Mouse (Mus musculus): ENCODE results near the gene Hbq1b. TPM values are rescaled to one million over a fixed set of nuclear protein-coding genes. Genes with fewer than 3 reads are reported as not detected.

Hbq1b gene
- polyA plus RNA-seq, 1 experiment from 2014 or later: 4.6 TPM

- H3K27ac ChIP-seq: no peak overlapping the region
- ATAC-seq (ENCODE audit: low FRiP score): no peak
- H3K4me2 ChIP-seq (replicated peaks): no peak overlapping the region
- no peak overlapping the region for H3K9ac ChIP-seq
- H3K9me3 ChIP-seq (replicated peaks): no peaks in the 10 kb centered on the region
- peaks cover 66% of the 10 kb centered on the region for H3K36me3 ChIP-seq
- 90% methylated on average over 8 of the region's 8 CpGs for WGBS
- H3K27me3 ChIP-seq: no peaks in the 10 kb centered on the region
- no peaks in the 10 kb centered on the region for H3K4me1 ChIP-seq
- no peak overlapping the region for H3K4me3 ChIP-seq
Observed at GRCm38 (mm10) chr11:32250880-32251763, 35.6 kb upstream of the Hbq1b start.

GRCm38 (mm10) chr11:32253121-32253520 lies 33.6 kb upstream of the Hbq1b start:
- Histone ChIP-seq H3K27me3 (no peaks in the 10 kb centered on the region), H3K27ac (no peak overlapping the region), H3K9me3 (replicated peaks) (no peaks in the 10 kb centered on the region), H3K9ac (no peak overlapping the region), H3K36me3 (peaks cover 47% of the 10 kb centered on the region), H3K4me2 (replicated peaks) (no peak overlapping the region), H3K4me3 (no peak overlapping the region), H3K4me1 (no peaks in the 10 kb centered on the region)
- ATAC-seq (ENCODE audit: low FRiP score): no peak
- 97% methylated on average over 1 of the region's 1 CpGs for WGBS

- WGBS: 88% methylated on average over 1 of the region's 1 CpGs
Observed at GRCm38 (mm10) chr11:32256146-32256545, 30.6 kb upstream of the Hbq1b start.

GRCm38 (mm10) chr11:32256566-32256965 lies 30.2 kb upstream of the Hbq1b start:
- H3K4me1 ChIP-seq: no peaks in the 10 kb centered on the region
- H3K27me3 ChIP-seq: no peaks in the 10 kb centered on the region
- 87% methylated on average over 3 of the region's 3 CpGs for WGBS
- no peak for ATAC-seq (ENCODE audit: low FRiP score)
- H3K27ac ChIP-seq: no peak overlapping the region
- no peak overlapping the region for H3K9ac ChIP-seq
- no peak overlapping the region for H3K4me2 ChIP-seq (replicated peaks)
- peaks cover 27% of the 10 kb centered on the region for H3K36me3 ChIP-seq
- H3K9me3 ChIP-seq (replicated peaks): no peaks in the 10 kb centered on the region
- no peak overlapping the region for H3K4me3 ChIP-seq

More at GRCm38 (mm10) chr11:32256146-32256545, 30.6 kb upstream of the Hbq1b start:
- Histone ChIP-seq H3K9me3 (replicated peaks) (no peaks in the 10 kb centered on the region), H3K9ac (no peak overlapping the region), H3K4me3 (no peak overlapping the region), H3K27me3 (no peaks in the 10 kb centered on the region), H3K4me1 (no peaks in the 10 kb centered on the region), H3K4me2 (replicated peaks) (no peak overlapping the region), H3K27ac (no peak overlapping the region), H3K36me3 (peaks cover 31% of the 10 kb centered on the region)
- no peak for ATAC-seq (ENCODE audit: low FRiP score)

- Histone ChIP-seq H3K9ac (no peak overlapping the region), H3K27ac (peak overlapping the region; percentile 14; the same call in 1 of the 2 replicates), H3K4me2 (replicated peaks) (no peak overlapping the region), H3K36me3 (peaks cover 14% of the 10 kb centered on the region; the same call in 1 of the 2 replicates), H3K4me1 (peaks cover 10% of the 10 kb centered on the region), H3K9me3 (replicated peaks) (no peaks in the 10 kb centered on the region), H3K27me3 (no peaks in the 10 kb centered on the region), H3K4me3 (no peak overlapping the region)
- 80% methylated on average over 10 of the region's 10 CpGs for WGBS
- ATAC-seq (ENCODE audit: low FRiP score): no peak
Observed at GRCm38 (mm10) chr11:32262674-32263415, 23.9 kb upstream of the Hbq1b start.

GRCm38 (mm10) chr11:32265117-32265738 lies 21.5 kb upstream of the Hbq1b start:
- Histone ChIP-seq H3K36me3 (peaks cover 11% of the 10 kb centered on the region; the same call in 1 of the 2 replicates), H3K27ac (no peak overlapping the region), H3K9ac (no peak overlapping the region), H3K9me3 (replicated peaks) (no peaks in the 10 kb centered on the region), H3K4me2 (replicated peaks) (no peak overlapping the region), H3K27me3 (no peaks in the 10 kb centered on the region), H3K4me3 (no peak overlapping the region), H3K4me1 (peaks cover 15% of the 10 kb centered on the region)
- no peak for ATAC-seq (ENCODE audit: low FRiP score)
- WGBS: 93% methylated on average over 3 of the region's 3 CpGs

GRCm38 (mm10) chr11:32266194-32266593 lies 20.6 kb upstream of the Hbq1b start:
- H3K27me3 ChIP-seq: no peaks in the 10 kb centered on the region
- peaks cover 15% of the 10 kb centered on the region for H3K4me1 ChIP-seq
- H3K4me2 ChIP-seq (replicated peaks): no peak overlapping the region
- H3K9ac ChIP-seq: no peak overlapping the region
- H3K27ac ChIP-seq: no peak overlapping the region
- no peak for ATAC-seq (ENCODE audit: low FRiP score)
- H3K4me3 ChIP-seq: no peak overlapping the region
- H3K9me3 ChIP-seq (replicated peaks): no peaks in the 10 kb centered on the region
- WGBS: 94% methylated on average over 6 of the region's 6 CpGs
- H3K36me3 ChIP-seq: 0 out of 2 replicates have a peak, but pooled peaks cover 4% of the 10 kb centered on the region

GRCm38 (mm10) chr11:32266776-32267175 lies 20.0 kb upstream of the Hbq1b start:
- peak overlapping the region; percentile 69 for H3K4me3 ChIP-seq
- 31% methylated on average over 6 of the region's 6 CpGs for WGBS
- H3K9me3 ChIP-seq (replicated peaks): no peaks in the 10 kb centered on the region
- peak overlapping the region; percentile 87 for H3K9ac ChIP-seq
- peak overlapping the region; percentile 97 for H3K27ac ChIP-seq
- no peaks in the 10 kb centered on the region for H3K27me3 ChIP-seq
- H3K36me3 ChIP-seq: 0 out of 2 replicates have a peak, but pooled peaks cover 4% of the 10 kb centered on the region
- peak overlapping the region; percentile 56 for H3K4me2 ChIP-seq (replicated peaks)
- ATAC-seq (ENCODE audit: low FRiP score): peak; percentile 5; the same call in 1 of the 2 replicates
- H3K4me1 ChIP-seq: peaks cover 15% of the 10 kb centered on the region

- H3K4me2 ChIP-seq (replicated peaks): peak within 1 kb of the TSS; percentile 56
- peak within 1 kb of the TSS; percentile 97 for H3K27ac ChIP-seq
- peaks cover 15% of the 10 kb centered on the region for H3K4me1 ChIP-seq
- H3K4me3 ChIP-seq: peak within 1 kb of the TSS; percentile 69
- under 1% methylated on average over 54 of the region's 54 CpGs for WGBS
- H3K27me3 ChIP-seq: no peaks in the 10 kb centered on the region
- peak within 1 kb of the TSS; percentile 87 for H3K9ac ChIP-seq
- ATAC-seq (ENCODE audit: low FRiP score): peak; percentile 99
- no peaks in the 10 kb centered on the region for H3K9me3 ChIP-seq (replicated peaks)
- 0 out of 2 replicates have a peak, but pooled peaks cover 4% of the 10 kb centered on the region for H3K36me3 ChIP-seq
Observed at GRCm38 (mm10) chr11:32267188-32267884, 19.4 kb upstream of the Hbq1b start, which contains the start of gene Nprl3. Nprl3 (minus strand) TSS chr11:32267707.

GRCm38 (mm10) chr11:32267964-32268363 lies 18.8 kb upstream of the Hbq1b start:
- Histone ChIP-seq H3K4me1 (peaks cover 15% of the 10 kb centered on the region), H3K9me3 (replicated peaks) (no peaks in the 10 kb centered on the region), H3K4me2 (replicated peaks) (peak overlapping the region; percentile 56), H3K9ac (peak overlapping the region; percentile 87), H3K27ac (peak overlapping the region; percentile 97; the same call in 1 of the 2 replicates), H3K36me3 (no peaks in the 10 kb centered on the region), H3K27me3 (no peaks in the 10 kb centered on the region), H3K4me3 (peak overlapping the region; percentile 69)
- ATAC-seq (ENCODE audit: low FRiP score): peak; percentile 42
- 21% methylated on average over 5 of the region's 5 CpGs for WGBS

GRCm38 (mm10) chr11:32268952-32269351 lies 17.8 kb upstream of the Hbq1b start:
- H3K4me3 ChIP-seq: no peak overlapping the region
- no peaks in the 10 kb centered on the region for H3K27me3 ChIP-seq
- H3K4me1 ChIP-seq: peaks cover 15% of the 10 kb centered on the region
- no peak overlapping the region for H3K9ac ChIP-seq
- H3K4me2 ChIP-seq (replicated peaks): no peak overlapping the region
- no peak overlapping the region for H3K27ac ChIP-seq
- no peaks in the 10 kb centered on the region for H3K9me3 ChIP-seq (replicated peaks)
- 82% methylated on average over 5 of the region's 5 CpGs for WGBS
- ATAC-seq (ENCODE audit: low FRiP score): no peak
- H3K36me3 ChIP-seq: no peaks in the 10 kb centered on the region

Measured in hindbrain, embryonic 12.5 days (tissue).